Mouse (Mus musculus) granulocyte monocyte progenitor cell, adult 5-6 weeks (primary cell): ENCODE measurements at regions not wholly inside any gene's neighbourhood (a gene's known extent, or its start where the extent isn't known, plus 50 kb on each side); places are given as distances from the start of the nearest gene placed in this dataset.

ENCODE experiments used
- ATAC-seq: replicated peaks from 2 replicates; pipeline ENCODE4 v1.8.0; 2016; ENCODE audit warnings: mild to moderate bottlenecking, moderate TSS enrichment, inconsistent platforms; ENCODE audit not compliant: poor library complexity, severe bottlenecking

- ATAC-seq = no peak
These were observed 267.5 kb downstream of the Hivep2 start for GRCm38 (mm10) chr10:14233335-14233734.

DNA sequence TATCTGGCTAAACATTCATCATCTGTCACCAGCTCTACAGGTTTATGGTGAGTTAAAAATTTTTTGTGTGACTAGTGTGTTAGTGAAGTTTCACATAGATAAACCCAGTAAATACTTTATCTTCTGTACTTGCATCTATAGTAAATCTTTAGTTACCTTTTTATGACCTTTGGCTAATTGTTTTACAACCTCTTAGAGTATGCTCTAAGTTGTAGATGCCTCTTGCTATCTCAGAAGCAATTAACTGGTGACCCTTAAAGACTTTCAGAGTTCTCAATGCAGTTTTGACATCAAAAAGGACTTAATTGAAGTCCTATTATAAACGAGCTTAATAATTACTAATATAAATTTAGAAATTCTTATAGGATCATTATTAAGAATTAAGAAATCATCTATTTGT, 265.6 kb downstream of the Hivep2 start:
- ATAC-seq = no peak

GRCm38 (mm10) chr10:14217284-14217683, 251.4 kb downstream of the Hivep2 start:
- no peak for ATAC-seq

GRCm38 (mm10) chr10:14216191-14216992, 250.5 kb downstream of the Hivep2 start:
- peak; percentile 67 for ATAC-seq

GRCm38 (mm10) chr10:14215512-14215911, 249.6 kb downstream of the Hivep2 start:
- no peak for ATAC-seq

- no peak for ATAC-seq
These were observed 247.7 kb downstream of the Hivep2 start for GRCm38 (mm10) chr10:14213536-14213935.

- ATAC-seq = peak; percentile 17
These were observed 246.1 kb downstream of the Hivep2 start for GRCm38 (mm10) chr10:14211926-14212325.

- peak; percentile 52 for ATAC-seq
These were observed 245.6 kb downstream of the Hivep2 start for GRCm38 (mm10) chr10:14211481-14211880.

DNA sequence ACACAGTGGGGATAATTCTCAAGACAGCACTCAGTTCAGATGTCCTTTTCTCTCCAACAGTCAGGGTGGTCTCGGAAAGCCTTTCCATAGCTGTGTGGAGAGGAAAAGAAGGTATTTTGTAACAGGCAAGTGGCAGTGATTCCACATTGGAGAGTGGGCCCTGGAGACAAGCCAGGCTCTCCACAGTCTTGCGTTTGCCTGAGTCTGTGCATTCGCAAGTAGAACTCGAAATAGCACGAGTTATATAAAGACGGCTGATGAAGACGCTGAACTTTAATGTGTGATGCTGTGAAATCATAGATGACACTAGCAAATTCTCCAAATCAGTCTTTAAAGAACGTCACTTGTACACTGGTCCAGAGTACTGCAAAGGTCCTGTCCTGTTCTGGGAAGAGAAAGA, 244.6 kb downstream of the Hivep2 start:
- no peak for ATAC-seq

DNA sequence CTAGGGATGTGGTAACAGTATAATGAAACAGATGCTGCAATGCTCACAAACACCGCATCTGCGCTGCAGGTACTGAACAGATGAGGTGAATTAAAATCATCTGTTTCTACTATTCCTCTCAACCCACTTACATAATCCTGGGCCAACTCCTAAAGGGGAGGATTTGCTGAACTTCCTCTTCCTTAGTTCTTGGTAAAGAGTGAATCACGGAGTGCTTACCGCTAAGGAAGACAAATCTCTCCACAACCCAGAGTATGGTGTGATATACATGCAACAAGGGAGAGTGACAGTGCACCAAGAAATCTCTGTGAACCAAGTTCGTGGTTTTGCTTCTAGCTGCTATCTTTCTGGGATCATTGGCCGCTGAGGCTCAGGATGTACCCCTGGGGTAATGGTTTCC, 244.2 kb downstream of the Hivep2 start:
- peak; percentile 63 for ATAC-seq

DNA sequence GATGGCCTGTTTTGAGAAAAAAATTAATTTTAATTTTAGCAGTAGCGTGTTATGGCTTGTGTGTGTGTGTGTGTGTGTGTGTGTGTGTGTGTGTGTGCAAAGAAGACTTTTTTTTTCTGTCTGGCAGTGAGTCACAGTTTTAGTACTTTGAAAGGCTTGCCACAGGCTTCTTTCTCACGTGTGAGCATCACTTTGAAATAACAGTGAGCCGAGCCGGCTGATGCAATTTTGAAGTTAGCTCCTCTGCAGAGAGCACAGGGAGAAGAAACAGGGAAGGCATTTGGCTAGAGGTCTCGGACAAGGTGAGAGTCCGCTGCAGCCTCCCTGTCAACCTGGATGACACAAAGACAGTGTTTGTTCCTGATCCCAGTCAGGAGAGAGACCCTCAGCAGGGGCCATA, 242.3 kb downstream of the Hivep2 start:
- 0 out of 2 replicates have a peak, but pooled peaks have one; percentile 5 for ATAC-seq

- ATAC-seq = peak; percentile 79
These were observed 241.7 kb downstream of the Hivep2 start for GRCm38 (mm10) chr10:14207616-14208015.

DNA sequence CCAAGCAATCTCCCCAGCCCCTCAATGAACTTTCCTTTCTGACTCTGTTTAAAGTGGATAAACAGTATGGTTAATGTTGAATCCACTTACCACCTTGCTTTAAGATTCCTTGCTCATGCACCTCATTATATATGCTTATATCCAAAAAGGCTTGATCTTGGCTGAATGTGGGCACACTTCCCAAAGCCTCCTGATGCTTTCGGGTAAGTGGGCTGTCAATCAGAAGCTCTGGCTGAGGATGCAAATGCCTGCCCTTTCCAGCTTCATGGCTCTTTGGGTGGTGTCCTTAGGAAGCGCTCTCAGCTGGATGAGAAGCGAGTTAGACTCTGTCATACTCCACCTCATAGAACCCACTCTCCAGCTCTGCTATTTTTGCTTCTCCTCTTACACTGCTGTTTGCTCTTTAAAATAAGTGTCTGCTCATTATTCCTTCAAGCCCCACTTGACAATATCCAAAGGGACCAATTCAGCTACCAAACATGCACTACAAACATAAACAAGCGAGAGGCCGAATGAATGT, 241.2 kb downstream of the Hivep2 start:
- ATAC-seq = no peak
